Mouse (Mus musculus) fat pad, adult 2 months (tissue): Measurements from ENCODE around the gene Dctpp1.

Experiments
- DNase-seq: peaks from one replicate; pipeline ENCODE4 v3.0.0-alpha.2; 2011; ENCODE audit warnings: low read depth, low spot score; ENCODE audit errors: extremely low read depth

Gene Dctpp1

GRCm38 (mm10) chr7:127260309-127261111 is at the start of gene Dctpp1:
Gene Dctpp1 (minus strand): TSS chr7:127260709.
- peak; percentile 93 for DNase-seq

GRCm38 (mm10) chr7:127309951-127310350 is 49.4 kb upstream of the Dctpp1 start:
- DNase-seq, result no peak

GRCm38 (mm10) chr7:127308887-127309286 is 48.4 kb upstream of the Dctpp1 start:
- DNase-seq, result no peak

- DNase-seq, result no peak
Measured at GRCm38 (mm10) chr7:127308431-127308830, 47.9 kb upstream of the Dctpp1 start.

- DNase-seq, result no peak
Measured at GRCm38 (mm10) chr7:127297586-127298193, 37.2 kb upstream of the Dctpp1 start.

- DNase-seq, result no peak
Measured at GRCm38 (mm10) chr7:127296786-127297555, 36.5 kb upstream of the Dctpp1 start.

GRCm38 (mm10) chr7:127296098-127296497 is 35.6 kb upstream of the Dctpp1 start, which contains the start of gene Itgal:
Gene Itgal (plus strand): TSS chr7:127296260.
- no peak for DNase-seq

GRCm38 (mm10) chr7:127290142-127290541 is 29.6 kb upstream of the Dctpp1 start:
- no peak for DNase-seq

- no peak for DNase-seq
Measured at GRCm38 (mm10) chr7:127289306-127289705, 28.8 kb upstream of the Dctpp1 start.

- DNase-seq, result no peak
Measured at GRCm38 (mm10) chr7:127287940-127288339, 27.4 kb upstream of the Dctpp1 start.

- DNase-seq, result no peak
Measured at GRCm38 (mm10) chr7:127285154-127285553, 24.6 kb upstream of the Dctpp1 start.

GRCm38 (mm10) chr7:127282190-127282589 is 21.7 kb upstream of the Dctpp1 start:
- DNase-seq, result no peak

- DNase-seq, result no peak
Measured at GRCm38 (mm10) chr7:127281114-127281513, 20.6 kb upstream of the Dctpp1 start.

- DNase-seq, result no peak
Measured at GRCm38 (mm10) chr7:127280092-127280491, 19.6 kb upstream of the Dctpp1 start.

- no peak for DNase-seq
Measured at GRCm38 (mm10) chr7:127278311-127278710, 17.8 kb upstream of the Dctpp1 start.

GRCm38 (mm10) chr7:127276519-127276961 is 16.0 kb upstream of the Dctpp1 start:
- DNase-seq, result no peak

- peak; percentile 56 for DNase-seq
Measured at GRCm38 (mm10) chr7:127273925-127274789, 13.6 kb upstream of the Dctpp1 start, which contains the start of gene Sephs2. Gene Sephs2 (minus strand): TSS chr7:127274055.

- DNase-seq, result no peak
Measured at GRCm38 (mm10) chr7:127273118-127273923, 12.8 kb upstream of the Dctpp1 start.

- DNase-seq, result no peak
Measured at GRCm38 (mm10) chr7:127272566-127272965, 12.1 kb upstream of the Dctpp1 start.

GRCm38 (mm10) chr7:127271093-127271492 is 10.6 kb upstream of the Dctpp1 start:
- DNase-seq, result no peak
